Mouse (Mus musculus) 416B (cell line): ENCODE results near the gene Dagla.
A peak's percentile ranks its signal among the peaks of the same experiment; 100 is the strongest.

Experiments used
- DNase-seq: peaks from one replicate; pipeline ENCODE4 v3.0.0; 2011; ENCODE audit warnings: low read depth

Gene Dagla

GRCm38 (mm10) chr19:10198723-10199122 lies 106.0 kb downstream of the Dagla start:
- DNase-seq = peak; percentile 87

GRCm38 (mm10) chr19:10198286-10198685 lies 106.4 kb downstream of the Dagla start:
- DNase-seq = peak; percentile 19

GRCm38 (mm10) chr19:10197130-10197529 lies 107.5 kb downstream of the Dagla start:
- no peak for DNase-seq
